Mouse (Mus musculus) CH12.LX (cell line): ENCODE measurements at regions not wholly inside any gene's neighbourhood (a gene's known extent, or its start where the extent isn't known, plus 50 kb on each side); places are given as distances from the start of the nearest gene placed in this dataset.

Source experiments
- BHLHE40 ChIP-seq: IDR thresholded peaks from 2 replicates; pipeline ENCODE4 v1.6.1; 2011; ENCODE audit warnings: mild to moderate bottlenecking, low read depth, low read length, improper control_type of control experiment
- CHD1 ChIP-seq: IDR thresholded peaks from 2 replicates; pipeline ENCODE4 v1.6.1; 2012; ENCODE audit warnings: low read depth, low read length, improper control_type of control experiment, inconsistent platforms
- CTCF ChIP-seq, 2 experiments: IDR thresholded peaks in 1 of 2; conservative IDR thresholded peaks in 1 of 2; 2 replicates each; pipeline ENCODE4 v1.5.1; 2011 to 2012; ENCODE audit warnings: low read depth in 2 of 2, low read length in 2 of 2, improper control_type of control experiment in 1 of 2, inconsistent platforms in 1 of 2, mild to moderate bottlenecking in 1 of 2, moderate library complexity in 1 of 2
- E2F4 ChIP-seq: IDR thresholded peaks from 2 replicates; pipeline ENCODE4 v1.6.1; 2011; ENCODE audit warnings: low read depth, low read length, improper control_type of control experiment; ENCODE audit not compliant: insufficient replicate concordance
- ETS1 ChIP-seq: conservative IDR thresholded peaks from 2 replicates; pipeline ENCODE4 v1.6.1; 2012; ENCODE audit warnings: low read depth, mild to moderate bottlenecking, inconsistent platforms, low read length, improper control_type of control experiment, moderate library complexity
- HCFC1 ChIP-seq: IDR thresholded peaks from 2 replicates; pipeline ENCODE4 v1.6.1; 2012; ENCODE audit warnings: low read depth, mild to moderate bottlenecking, inconsistent platforms, low read length, improper control_type of control experiment
- MAX ChIP-seq: IDR thresholded peaks from 2 replicates; pipeline ENCODE4 v1.6.1; 2011; ENCODE audit warnings: low read length, improper control_type of control experiment
- NELFE ChIP-seq: IDR thresholded peaks from 2 replicates; pipeline ENCODE4 v1.6.1; 2011; ENCODE audit warnings: low read depth, low read length, improper control_type of control experiment
- POLR2A ChIP-seq: IDR thresholded peaks from 2 replicates; pipeline ENCODE4 v1.6.1; 2011; ENCODE audit warnings: low read depth, mild to moderate bottlenecking, improper control_type of control experiment, low read length
- POLR2AphosphoS2 ChIP-seq: IDR thresholded peaks from 2 replicates; pipeline ENCODE4 v1.6.1; 2011; ENCODE audit warnings: low read depth, low read length, improper control_type of control experiment
- TBP ChIP-seq: conservative IDR thresholded peaks from 2 replicates; pipeline ENCODE4 v1.6.1; 2011; ENCODE audit warnings: low read depth, low read length, improper control_type of control experiment
- UBTF ChIP-seq: IDR thresholded peaks from 2 replicates; pipeline ENCODE4 v1.6.1; 2012; ENCODE audit warnings: low read depth, mild to moderate bottlenecking, inconsistent platforms, low read length, improper control_type of control experiment, moderate library complexity
- ZC3H11A ChIP-seq: IDR thresholded peaks from 2 replicates; pipeline ENCODE4 v1.6.1; 2012; ENCODE audit warnings: low read depth, mild to moderate bottlenecking, inconsistent platforms, low read length, improper control_type of control experiment
- ZKSCAN1 ChIP-seq: IDR thresholded peaks from 2 replicates; pipeline ENCODE4 v1.6.1; 2012; ENCODE audit warnings: low read depth, inconsistent platforms, low read length, improper control_type of control experiment, borderline replicate concordance

- TF ChIP-seq BHLHE40 (no peak), POLR2AphosphoS2 (no peak), HCFC1 (no peak), E2F4 (no peak), CTCF (conservative IDR thresholded peaks at IDR 0.05 in 1 of 2, IDR thresholded peaks at IDR 0.05 in 1 of 2; ENCODE audit: low read depth in 2 of 2, low read length in 2 of 2) (no peak), UBTF (no peak), POLR2A (no peak), MAX (no peak), CHD1 (no peak), TBP (no peak), ETS1 (no peak), NELFE (no peak), ZKSCAN1 (no peak), ZC3H11A (no peak)
Observed at GRCm38 (mm10) chr12:39952854-39953253, 85.0 kb downstream of the Arl4a start.
